Mouse (Mus musculus): ENCODE data around the gene Loxl3.

The Loxl3 gene

DNA sequence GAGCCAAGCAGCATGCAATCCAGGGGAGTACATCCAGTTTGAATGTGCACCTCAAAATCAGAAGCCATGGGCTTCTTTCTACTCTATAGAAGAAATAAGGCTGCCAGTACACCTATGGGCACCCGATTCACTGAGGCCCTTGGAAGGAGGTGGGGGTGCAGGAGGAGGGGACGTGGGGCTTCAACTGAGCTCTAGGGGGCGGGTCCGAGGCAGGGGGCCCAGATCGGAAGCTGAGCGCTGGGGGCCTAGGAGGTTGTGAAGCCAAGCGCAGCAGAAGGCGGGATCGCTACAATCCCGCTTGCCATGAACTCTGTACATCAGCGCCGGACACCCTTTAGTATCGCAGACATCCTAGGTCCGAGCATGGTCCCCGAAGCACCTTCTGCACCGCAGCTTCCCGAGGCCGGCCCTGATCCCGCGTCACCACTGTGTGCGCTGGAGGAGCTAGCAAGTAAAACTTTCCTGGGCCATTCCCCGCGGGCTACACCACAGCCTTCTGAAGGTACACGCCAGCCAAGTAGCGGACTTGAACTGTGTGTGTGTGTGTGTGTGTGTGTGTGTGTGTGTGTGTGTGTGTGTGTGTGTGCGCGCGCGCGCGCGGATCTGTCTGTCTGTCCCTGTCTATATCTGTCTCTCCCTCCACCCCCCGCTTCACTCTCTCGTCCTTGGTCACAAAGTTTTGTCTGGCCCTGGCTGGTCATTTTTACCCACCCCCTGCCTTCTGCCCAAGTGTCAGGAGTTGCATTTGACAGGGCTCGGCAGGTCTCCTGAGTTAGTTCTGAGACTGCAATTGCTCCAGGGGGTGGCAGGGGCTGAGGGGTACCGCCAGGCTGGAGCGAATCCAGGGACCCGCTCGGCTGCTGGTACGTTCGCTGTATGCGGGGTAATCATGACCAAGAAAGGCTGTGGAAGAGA is 52.4 kb downstream of the Loxl3 start, which contains the start of gene Lbx2:
Lbx2 (plus strand) TSS at position 247 of the 915 bp plus-strand sequence.
- DNase-seq (ENCODE audit: low read depth, low spot score), result no peak

DNA sequence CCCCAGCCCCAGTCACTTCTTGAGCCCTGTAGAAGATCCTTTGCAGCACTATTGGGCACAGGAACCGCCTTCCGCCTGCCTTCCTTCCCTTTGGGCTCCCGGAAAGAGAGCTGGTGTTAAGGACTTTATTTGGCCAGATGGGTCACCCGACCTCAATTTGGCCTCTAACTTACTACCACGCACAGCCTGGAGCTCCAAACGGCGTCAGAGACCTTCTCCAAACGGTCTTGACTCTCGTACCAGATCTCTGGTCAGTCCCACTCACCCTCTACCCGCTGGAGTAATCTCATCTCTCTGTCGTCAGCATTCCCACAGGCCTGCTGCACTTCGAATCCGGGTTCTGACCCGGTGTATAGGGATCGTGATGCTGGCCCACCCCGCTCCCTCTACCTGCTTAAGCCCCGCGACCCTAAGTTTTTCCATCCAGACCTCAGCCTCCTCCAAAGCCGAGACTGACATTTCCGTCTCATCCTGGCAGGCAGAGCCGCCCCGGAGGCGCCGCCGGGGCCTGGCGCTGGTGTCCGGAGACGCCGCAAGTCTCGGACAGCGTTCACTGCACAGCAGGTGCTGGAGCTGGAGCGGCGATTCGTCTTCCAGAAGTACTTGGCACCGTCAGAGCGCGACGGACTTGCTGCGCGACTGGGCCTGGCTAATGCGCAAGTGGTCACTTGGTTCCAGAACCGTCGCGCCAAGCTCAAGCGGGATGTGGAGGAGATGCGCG is 53.4 kb downstream of the Loxl3 start:
- no peak for DNase-seq (ENCODE audit: low read depth, low spot score)

DNA sequence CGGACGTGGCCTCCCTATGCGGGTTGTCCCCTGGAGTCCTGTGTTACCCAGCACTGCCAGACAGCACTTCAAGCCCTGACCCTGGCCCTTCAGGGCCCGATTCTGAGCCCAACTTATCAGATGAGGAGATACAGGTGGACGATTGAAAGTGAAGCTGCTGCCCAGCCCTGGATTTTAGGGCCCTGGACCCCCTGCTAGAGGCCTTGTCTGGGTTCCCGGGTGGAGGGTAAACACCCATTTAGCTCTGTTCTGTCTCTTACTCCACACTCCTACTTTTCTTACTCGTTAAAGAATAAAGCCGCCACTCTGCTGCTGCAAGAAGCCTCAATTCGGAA is 53.9 kb downstream of the Loxl3 start:
- no peak for DNase-seq (ENCODE audit: low read depth, low spot score)

DNA sequence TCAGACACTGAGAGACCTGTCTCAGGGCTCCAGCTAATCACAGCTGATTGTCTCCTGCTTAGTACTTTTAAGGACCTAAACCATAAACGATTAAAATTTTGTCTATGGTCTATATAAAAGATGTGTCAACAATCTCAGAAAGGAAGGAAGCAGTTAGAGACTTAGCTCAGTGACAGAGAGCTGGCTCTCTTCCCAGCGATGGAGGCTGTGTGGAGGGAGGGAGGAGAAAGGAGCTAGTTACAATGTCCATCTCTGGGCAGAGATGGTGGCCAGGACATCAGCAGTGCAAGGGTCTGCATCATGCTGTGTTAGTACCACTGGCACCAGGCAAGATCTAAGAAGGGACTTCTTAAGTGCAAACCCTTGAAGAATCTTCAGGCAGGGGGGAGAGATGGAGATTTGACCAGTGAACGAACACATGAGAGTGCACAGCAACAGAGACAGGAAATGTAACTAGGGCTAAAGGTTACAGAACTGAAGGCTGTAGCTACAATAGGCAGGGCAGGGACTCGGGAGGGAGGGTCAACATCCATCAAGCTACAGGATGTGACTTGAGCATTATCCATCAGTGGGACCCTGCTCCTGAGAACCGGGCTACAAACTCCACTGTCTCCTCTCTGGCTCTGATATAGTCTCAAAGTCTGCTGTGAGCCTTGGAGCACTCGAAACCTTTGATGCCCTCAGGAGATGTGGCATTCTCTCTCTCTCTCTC is 58.6 kb downstream of the Loxl3 start:
- no peak for DNase-seq (ENCODE audit: low read depth, low spot score)

GRCm38 (mm10) chr6:83095968-83096367 is 62.0 kb downstream of the Loxl3 start:
- no peak for DNase-seq (ENCODE audit: low read depth, low spot score)

DNA sequence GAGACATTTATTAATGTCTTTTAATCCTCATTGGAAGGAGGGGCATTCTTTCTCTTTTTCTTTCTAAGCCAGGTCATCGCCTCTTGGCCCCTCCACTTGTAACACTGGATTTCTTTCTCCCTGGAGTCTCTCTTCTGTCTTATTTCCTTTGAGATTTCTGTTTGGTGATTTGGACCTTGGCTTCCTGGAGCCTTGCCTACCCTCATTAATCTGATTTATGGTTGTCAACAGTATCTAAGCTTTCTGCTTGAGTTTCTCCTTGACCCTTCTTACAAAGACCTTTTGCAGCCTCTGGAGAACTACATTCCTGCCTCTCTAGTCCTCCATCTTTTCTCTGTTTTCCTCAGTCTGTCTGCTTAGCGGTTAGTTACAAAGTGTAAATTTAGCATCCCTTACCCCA is 64.4 kb downstream of the Loxl3 start:
- DNase-seq (ENCODE audit: low read depth, low spot score), result no peak

DNA sequence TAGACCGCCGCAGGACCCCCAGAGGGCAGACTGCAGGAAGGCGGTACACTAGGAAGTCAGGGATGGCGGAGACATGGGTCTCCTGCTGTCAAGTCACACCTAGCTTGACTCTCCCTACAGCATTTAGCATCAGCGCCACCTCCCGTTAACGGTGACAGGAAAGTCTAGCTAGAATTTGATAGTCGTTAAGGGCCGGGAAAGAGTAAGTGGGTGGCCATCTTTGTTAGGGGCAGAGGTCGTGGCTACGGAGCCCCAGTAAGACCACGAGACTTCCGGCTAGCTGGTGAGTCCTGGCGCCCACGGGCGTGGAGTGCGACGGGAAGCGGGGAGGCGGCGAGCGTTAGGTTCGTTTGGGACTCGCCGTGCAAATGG is 67.3 kb downstream of the Loxl3 start, which contains the start of the genes Ccdc142 and Gm42688:
Ccdc142 (plus strand) TSS at position 286 of the 372 bp plus-strand sequence.
Gm42688 (plus strand) TSS at position 302 of the 372 bp plus-strand sequence.
- peak; percentile 70 for DNase-seq (ENCODE audit: low read depth, low spot score)

GRCm38 (mm10) chr6:83101688-83102556 is 67.9 kb downstream of the Loxl3 start:
- DNase-seq (ENCODE audit: low read depth, low spot score), result no peak
